8 mouse cellular contexts compared by ENCODE assay signal in the genomic region with DNA sequence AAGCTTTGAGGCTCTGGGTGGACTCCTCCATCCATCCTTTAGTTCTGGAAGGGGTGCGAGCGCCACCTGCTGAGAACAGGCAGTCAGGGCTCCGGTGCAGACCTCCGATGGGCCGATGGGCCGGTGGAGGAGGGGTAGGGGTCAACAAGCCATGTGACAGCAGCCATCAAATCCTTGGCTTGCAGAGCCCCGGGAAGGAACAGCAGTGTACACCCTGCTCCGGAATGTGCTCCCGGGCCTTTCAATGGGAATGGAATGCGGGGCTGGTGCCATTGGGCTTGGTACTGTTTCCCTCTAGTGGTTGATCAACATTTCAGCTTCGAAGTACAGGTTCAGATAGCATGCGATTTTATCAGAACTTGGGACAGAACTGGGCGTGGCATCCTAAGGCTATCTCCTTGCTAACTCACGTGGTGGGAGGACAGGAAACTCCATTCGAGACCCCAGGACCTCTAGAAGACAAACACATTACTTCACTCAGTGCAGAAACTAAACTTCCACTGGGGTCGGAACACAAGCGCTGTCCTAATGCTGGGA.
A peak's percentile ranks its signal among the peaks of the same experiment; 100 is the strongest.
DNase-seq lines count a peak whose midpoint lies in the region; ATAC-seq and TF ChIP-seq lines count a peak whose summit lies in the region.

No protein-coding gene starts in this region.

- peak; percentile 63 for TF ChIP-seq RAD21 in MEL (IDR thresholded peaks at IDR 0.05; ENCODE audit: low read depth, low read length)

- H3K9me3 ChIP-seq in MEL (replicated peaks; ENCODE audit: insufficient read depth, low read length): no peaks in the 10 kb centered on the region
- no peaks in the 10 kb centered on the region for H3K9me3 ChIP-seq in hindbrain, embryonic 10.5 days
- H3K9me3 ChIP-seq in lung, embryonic 16.5 days (ENCODE audit: control insufficient read depth, low read length): no peaks in the 10 kb centered on the region

- H3K27me3 ChIP-seq in MEL (ENCODE audit: control insufficient read depth in 1 of 2, insufficient read depth in 2 of 2, low read length in 2 of 2): no peaks in the 10 kb centered on the region
- H3K27me3 ChIP-seq in hindbrain, embryonic 10.5 days (ENCODE audit: insufficient read depth, poor library complexity, severe bottlenecking): no peaks in the 10 kb centered on the region
- no peaks in the 10 kb centered on the region for H3K27me3 ChIP-seq in lung, embryonic 16.5 days (ENCODE audit: control insufficient read depth, insufficient read depth, low read depth, low read length)

- peak; percentile 70 for DNase-seq in MEL (ENCODE audit: low read depth, low spot score)
- peak; percentile 67 to 68 for DNase-seq in cerebellum, adult 18-20 months
- DNase-seq in hindbrain, embryonic 10.5 days (ENCODE audit: low spot score): peak; percentile 95
- DNase-seq in layer of hippocampus, adult 9-11 months: peak; percentile 76
- DNase-seq in retina, adult 2 months (ENCODE audit: low read depth, low spot score): peak; percentile 43
- peak; percentile 67 for DNase-seq in thymus, postnatal 25 days

- peak; percentile 98 for ATAC-seq in frontal cortex, adult (ENCODE audit: low TSS enrichment)
- peak; percentile 98 for ATAC-seq in lung, embryonic 16.5 days (ENCODE audit: low read depth)

- no peak overlapping the region for H3K27ac ChIP-seq in MEL (ENCODE audit: control insufficient read depth, low read depth, low read length)
- peak overlapping the region; percentile 56 for H3K27ac ChIP-seq in hindbrain, embryonic 10.5 days
- H3K27ac ChIP-seq in lung, embryonic 16.5 days (ENCODE audit: low read length): peak overlapping the region; percentile 72

- TF ChIP-seq EP300 in MEL (IDR thresholded peaks at IDR 0.05; ENCODE audit: low read depth in 1 of 2, low read length in 2 of 2): no peak

- TF ChIP-seq POLR2A in MEL (IDR thresholded peaks at IDR 0.05; ENCODE audit: control insufficient read depth in 1 of 2, insufficient read depth in 1 of 2, low read depth in 1 of 2, low read length in 2 of 2, poor library complexity in 1 of 2): no peak

- no peaks in the 10 kb centered on the region; a peak in 1 of 4 replicates for H3K36me3 ChIP-seq in MEL (ENCODE audit: control insufficient read depth in 1 of 2, insufficient read depth in 2 of 2, low read length in 2 of 2)
- H3K36me3 ChIP-seq in hindbrain, embryonic 10.5 days: no peaks in the 10 kb centered on the region
- no peaks in the 10 kb centered on the region for H3K36me3 ChIP-seq in lung, embryonic 16.5 days (ENCODE audit: control insufficient read depth, insufficient read depth, low read length)

- peak; percentile 50 to 85 (median 74) for TF ChIP-seq CTCF in MEL (IDR thresholded peaks at IDR 0.05 in 2 of 3, conservative IDR thresholded peaks at IDR 0.05 in 1 of 3; ENCODE audit: control insufficient read depth in 1 of 3, insufficient read depth in 1 of 3, low read depth in 2 of 3, low read length in 3 of 3, poor library complexity in 1 of 3, severe bottlenecking in 1 of 3)

- H3K9ac ChIP-seq in MEL (ENCODE audit: control insufficient read depth, low read depth, low read length, poor library complexity, severe bottlenecking): peak overlapping the region; percentile 29
- peak overlapping the region; percentile 40 for H3K9ac ChIP-seq in lung, embryonic 16.5 days (ENCODE audit: low read length)

- H3K4me3 ChIP-seq in MEL (ENCODE audit: control insufficient read depth in 1 of 2, insufficient read depth in 1 of 2, low read depth in 2 of 2, low read length in 2 of 2): peak overlapping the region; percentile 53 to 68
- peak overlapping the region; percentile 42 for H3K4me3 ChIP-seq in hindbrain, embryonic 10.5 days
- H3K4me3 ChIP-seq in lung, embryonic 16.5 days (ENCODE audit: low read length): peak overlapping the region; percentile 34

- H3K4me1 ChIP-seq in MEL (ENCODE audit: control insufficient read depth in 1 of 2, insufficient read depth in 2 of 2, low read length in 2 of 2): peaks cover 0 to 3% of the 10 kb centered on the region in 2 experiments; a peak in 1 of 4 replicates
- H3K4me1 ChIP-seq in hindbrain, embryonic 10.5 days (replicated peaks): peaks cover 16% of the 10 kb centered on the region
- H3K4me1 ChIP-seq in lung, embryonic 16.5 days (replicated peaks; ENCODE audit: control insufficient read depth, insufficient read depth, low read length): peaks cover 23% of the 10 kb centered on the region

- no peaks in the 10 kb centered on the region for H3K79me2 ChIP-seq in MEL (ENCODE audit: control insufficient read depth, insufficient read depth, low read length, poor library complexity)

- H3K4me2 ChIP-seq in lung, embryonic 16.5 days (ENCODE audit: low read depth, low read length): peak overlapping the region; percentile 47

- 14% methylated on average over 17 of the region's 17 CpGs for WGBS in hindbrain, embryonic 10.5 days
- WGBS in lung, embryonic 16.5 days: 4% methylated on average over 17 of the region's 17 CpGs

TF ChIP-seq in MEL, 35 proteins besides CTCF, POLR2A, EP300 and RAD21:
- TF ChIP-seq ETS1 (IDR thresholded peaks at IDR 0.05; ENCODE audit: low read depth, low read length): no peak
- peak; percentile 38; the same call in 1 of the 2 replicates for TF ChIP-seq ZC3H11A (IDR thresholded peaks at IDR 0.05; ENCODE audit: low read depth, low read length)
- TF ChIP-seq GATA1 (IDR thresholded peaks at IDR 0.05; ENCODE audit: low read depth, low read length): peak; percentile 48; the same call in 1 of the 2 replicates
- peak; percentile 78 for TF ChIP-seq SMC3 (IDR thresholded peaks at IDR 0.05; ENCODE audit: low read depth, low read length)
TF ChIP-seq in MEL: peak in this region for 3.

Comparison
In these comparisons a context has a peak if more than half of its experiments do, and no peak if none do; other contexts are left out.
1. DNase-seq: peak in every context shown above with its lines; median percentile 95 in hindbrain, embryonic 10.5 days; 76 in layer of hippocampus, adult 9-11 months; 70 in MEL; 68 in cerebellum, adult 18-20 months; 67 in thymus, postnatal 25 days; 43 in retina, adult 2 months.